Mouse (Mus musculus) G1E (cell line): Measurements from ENCODE around the gene Lrrc55.

ENCODE experiments used
- CTCF ChIP-seq: IDR thresholded peaks from 2 replicates; pipeline ENCODE4 v1.5.1; 2012; ENCODE audit warnings: low read depth, low read length, inconsistent platforms, mixed read lengths
- GATA1 ChIP-seq: IDR thresholded peaks from 2 replicates; pipeline ENCODE4 v1.6.1; 2012; ENCODE audit warnings: borderline replicate concordance, low read length, inconsistent platforms, mixed read lengths
- GATA2 ChIP-seq: IDR thresholded peaks from 2 replicates; pipeline ENCODE4 v1.6.1; 2012; ENCODE audit warnings: low read depth, low read length, inconsistent platforms, borderline replicate concordance
- POLR2AphosphoS5 ChIP-seq: IDR thresholded peaks from 2 replicates; pipeline ENCODE4 v1.6.1; 2012; ENCODE audit warnings: low read depth, low read length, inconsistent platforms; ENCODE audit not compliant: insufficient replicate concordance
- TAL1 ChIP-seq: conservative IDR thresholded peaks from 2 replicates; pipeline ENCODE4 v1.6.1; 2012; ENCODE audit warnings: low read depth, low read length, inconsistent platforms, mixed read lengths

DNA sequence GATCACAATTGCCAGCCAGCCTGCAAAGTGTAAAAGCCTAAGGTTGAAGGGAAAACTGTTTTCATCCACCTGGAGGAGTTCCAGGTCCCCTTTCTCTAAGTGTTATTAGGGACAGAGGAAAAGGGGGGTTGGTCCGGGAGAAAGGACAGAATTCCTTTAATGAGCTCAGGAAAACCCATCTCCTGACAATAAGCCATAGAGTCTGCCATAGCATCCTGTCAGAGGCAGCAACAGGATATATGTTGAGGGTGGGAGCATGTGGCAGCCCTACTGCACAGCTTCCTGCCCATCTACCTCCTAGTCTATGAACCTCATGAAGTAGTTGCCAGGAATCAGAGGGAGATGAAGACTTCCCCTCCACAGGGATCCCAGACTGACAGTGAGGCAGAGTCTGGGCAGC, 29.4 kb downstream of the Lrrc55 start:
- TF ChIP-seq POLR2AphosphoS5 (no peak), CTCF (no peak), GATA1 (no peak), TAL1 (no peak), GATA2 (no peak)
